Mouse (Mus musculus): ENCODE results near the gene Pfn3. TPM values are rescaled to one million over a fixed set of nuclear protein-coding genes. Genes with fewer than 3 reads are reported as not detected.
"Not testable (repeated sequence)": the region's sequence is repeated elsewhere in the genome, so short reads cannot be mapped to it uniquely, and the experiment has no call there.

Gene Pfn3
- polyA plus RNA-seq, 1 experiment from 2014 or later, result 0.70 TPM

GRCm38 (mm10) chr13:55443799-55444285, 28.8 kb upstream of the Pfn3 start:
- peak overlapping the region; percentile 71 for H3K4me2 ChIP-seq (ENCODE audit: low read depth, low read length)
- H3K9ac ChIP-seq (ENCODE audit: low read depth, low read length), result peak overlapping the region; percentile 66
- H3K36me3 ChIP-seq (ENCODE audit: control insufficient read depth, insufficient read depth, low read length), result no peaks in the 10 kb centered on the region
- ATAC-seq (ENCODE audit: low read depth), result no peak
- WGBS, result 36% methylated on average over 9 of the region's 9 CpGs
- DNase-seq (ENCODE audit: low spot score), result no peak
- peak overlapping the region; percentile 84 for H3K4me3 ChIP-seq (ENCODE audit: low read depth, low read length)
- peak overlapping the region; percentile 93 for H3K27ac ChIP-seq (replicated peaks; ENCODE audit: low read depth, low read length)
- peaks cover 9% of the 10 kb centered on the region for H3K4me1 ChIP-seq (ENCODE audit: control insufficient read depth, insufficient read depth, low read length)
- no peaks in the 10 kb centered on the region for H3K27me3 ChIP-seq (replicated peaks; ENCODE audit: control insufficient read depth, insufficient read depth, low read length)
- no peaks in the 10 kb centered on the region for H3K9me3 ChIP-seq (ENCODE audit: control insufficient read depth, low read length)

- H3K4me2 ChIP-seq (ENCODE audit: low read depth, low read length); H3K4me3 ChIP-seq (ENCODE audit: low read depth, low read length); H3K27me3 ChIP-seq (replicated peaks; ENCODE audit: control insufficient read depth, insufficient read depth, low read length); H3K9me3 ChIP-seq (ENCODE audit: control insufficient read depth, low read length); H3K9ac ChIP-seq (ENCODE audit: low read depth, low read length); H3K4me1 ChIP-seq (ENCODE audit: control insufficient read depth, insufficient read depth, low read length); H3K27ac ChIP-seq (replicated peaks; ENCODE audit: low read depth, low read length); ATAC-seq (ENCODE audit: low read depth); DNase-seq (ENCODE audit: low spot score); H3K36me3 ChIP-seq (ENCODE audit: control insufficient read depth, insufficient read depth, low read length): not testable (repeated sequence)
- 54% methylated on average over 14 of the region's 15 CpGs for WGBS
Observed at GRCm38 (mm10) chr13:55437111-55437629, 22.1 kb upstream of the Pfn3 start.

- no peaks in the 10 kb centered on the region for H3K4me1 ChIP-seq (ENCODE audit: control insufficient read depth, insufficient read depth, low read length)
- no peaks in the 10 kb centered on the region for H3K9me3 ChIP-seq (ENCODE audit: control insufficient read depth, low read length)
- H3K4me3 ChIP-seq (ENCODE audit: low read depth, low read length), result no peak overlapping the region
- 71% methylated on average over 10 of the region's 10 CpGs for WGBS
- ATAC-seq (ENCODE audit: low read depth), result no peak
- no peaks in the 10 kb centered on the region for H3K27me3 ChIP-seq (replicated peaks; ENCODE audit: control insufficient read depth, insufficient read depth, low read length)
- no peak for DNase-seq (ENCODE audit: low spot score)
- H3K4me2 ChIP-seq (ENCODE audit: low read depth, low read length), result no peak overlapping the region
- no peaks in the 10 kb centered on the region for H3K36me3 ChIP-seq (ENCODE audit: control insufficient read depth, insufficient read depth, low read length)
- H3K27ac ChIP-seq (replicated peaks; ENCODE audit: low read depth, low read length), result no peak overlapping the region
- H3K9ac ChIP-seq (ENCODE audit: low read depth, low read length), result no peak overlapping the region
Observed at GRCm38 (mm10) chr13:55431889-55432685, 17.1 kb upstream of the Pfn3 start.

GRCm38 (mm10) chr13:55430566-55430965, 15.5 kb upstream of the Pfn3 start:
- ATAC-seq (ENCODE audit: low read depth), result no peak

GRCm38 (mm10) chr13:55429226-55429888, 14.3 kb upstream of the Pfn3 start:
- no peak for DNase-seq (ENCODE audit: low spot score)
- Histone ChIP-seq H3K27ac (replicated peaks; ENCODE audit: low read depth, low read length) (no peak overlapping the region), H3K9me3 (ENCODE audit: control insufficient read depth, low read length) (no peaks in the 10 kb centered on the region), H3K4me2 (ENCODE audit: low read depth, low read length) (no peak overlapping the region), H3K36me3 (ENCODE audit: control insufficient read depth, insufficient read depth, low read length) (no peaks in the 10 kb centered on the region), H3K27me3 (replicated peaks; ENCODE audit: control insufficient read depth, insufficient read depth, low read length) (no peaks in the 10 kb centered on the region), H3K9ac (ENCODE audit: low read depth, low read length) (no peak overlapping the region), H3K4me1 (ENCODE audit: control insufficient read depth, insufficient read depth, low read length) (no peaks in the 10 kb centered on the region), H3K4me3 (ENCODE audit: low read depth, low read length) (no peak overlapping the region)
- 62% methylated on average over 12 of the region's 12 CpGs for WGBS
- ATAC-seq (ENCODE audit: low read depth), result no peak

More at GRCm38 (mm10) chr13:55430566-55430965, 15.5 kb upstream of the Pfn3 start:
- Histone ChIP-seq H3K4me2 (ENCODE audit: low read depth, low read length) (no peak overlapping the region), H3K4me3 (ENCODE audit: low read depth, low read length) (no peak overlapping the region), H3K27me3 (replicated peaks; ENCODE audit: control insufficient read depth, insufficient read depth, low read length) (no peaks in the 10 kb centered on the region), H3K36me3 (ENCODE audit: control insufficient read depth, insufficient read depth, low read length) (no peaks in the 10 kb centered on the region), H3K9me3 (ENCODE audit: control insufficient read depth, low read length) (no peaks in the 10 kb centered on the region), H3K27ac (replicated peaks; ENCODE audit: low read depth, low read length) (no peak overlapping the region), H3K4me1 (ENCODE audit: control insufficient read depth, insufficient read depth, low read length) (no peaks in the 10 kb centered on the region), H3K9ac (ENCODE audit: low read depth, low read length) (no peak overlapping the region)
- DNase-seq (ENCODE audit: low spot score), result no peak
- WGBS, result 83% methylated on average over 2 of the region's 2 CpGs

GRCm38 (mm10) chr13:55426613-55427012, 11.6 kb upstream of the Pfn3 start, which contains the start of gene F12:
TSS of gene F12 (minus strand) at chr13:55426793.
- H3K4me3 ChIP-seq (ENCODE audit: low read depth, low read length), result no peak within 1 kb of the TSS
- no peak within 1 kb of the TSS for H3K4me2 ChIP-seq (ENCODE audit: low read depth, low read length)
- ATAC-seq (ENCODE audit: low read depth) (no peak), DNase-seq (ENCODE audit: low spot score) (no peak)
- 87% methylated on average over 10 of the region's 10 CpGs for WGBS
- no peak within 1 kb of the TSS for H3K9ac ChIP-seq (ENCODE audit: low read depth, low read length)
- no peak within 1 kb of the TSS for H3K27ac ChIP-seq (replicated peaks; ENCODE audit: low read depth, low read length)
- peaks cover 3% of the 10 kb centered on the region for H3K27me3 ChIP-seq (replicated peaks; ENCODE audit: control insufficient read depth, insufficient read depth, low read length)
- H3K4me1 ChIP-seq (ENCODE audit: control insufficient read depth, insufficient read depth, low read length), result no peaks in the 10 kb centered on the region
- H3K9me3 ChIP-seq (ENCODE audit: control insufficient read depth, low read length), result no peaks in the 10 kb centered on the region
- no peaks in the 10 kb centered on the region for H3K36me3 ChIP-seq (ENCODE audit: control insufficient read depth, insufficient read depth, low read length)

GRCm38 (mm10) chr13:55420933-55421800, 6.1 kb upstream of the Pfn3 start:
- H3K9ac ChIP-seq (ENCODE audit: low read depth, low read length), result peak overlapping the region; percentile 43; the same call in 1 of the 2 replicates
- H3K27ac ChIP-seq (replicated peaks; ENCODE audit: low read depth, low read length), result no peak overlapping the region
- peak; percentile 76 for ATAC-seq (ENCODE audit: low read depth)
- no peaks in the 10 kb centered on the region for H3K4me1 ChIP-seq (ENCODE audit: control insufficient read depth, insufficient read depth, low read length)
- WGBS, result 14% methylated on average over 30 of the region's 35 CpGs
- no peaks in the 10 kb centered on the region for H3K36me3 ChIP-seq (ENCODE audit: control insufficient read depth, insufficient read depth, low read length)
- peak overlapping the region; percentile 53 for H3K4me2 ChIP-seq (ENCODE audit: low read depth, low read length)
- peaks cover 35% of the 10 kb centered on the region for H3K27me3 ChIP-seq (replicated peaks; ENCODE audit: control insufficient read depth, insufficient read depth, low read length)
- no peaks in the 10 kb centered on the region for H3K9me3 ChIP-seq (ENCODE audit: control insufficient read depth, low read length)
- H3K4me3 ChIP-seq (ENCODE audit: low read depth, low read length), result peak overlapping the region; percentile 23
- peak; percentile 74 for DNase-seq (ENCODE audit: low spot score)

Measured in embryonic facial prominence, embryonic 14.5 days (tissue).